Mouse (Mus musculus): ENCODE results near the gene Reep6. TPM values are rescaled to one million over a fixed set of nuclear protein-coding genes. Genes with fewer than 3 reads are reported as not detected.
"Not testable (repeated sequence)": the region's sequence is repeated elsewhere in the genome, so short reads cannot be mapped to it uniquely, and the experiment has no call there.

The Reep6 gene
- polyA plus RNA-seq, 1 experiment from 2014 or later, result 4.3 TPM

DNA sequence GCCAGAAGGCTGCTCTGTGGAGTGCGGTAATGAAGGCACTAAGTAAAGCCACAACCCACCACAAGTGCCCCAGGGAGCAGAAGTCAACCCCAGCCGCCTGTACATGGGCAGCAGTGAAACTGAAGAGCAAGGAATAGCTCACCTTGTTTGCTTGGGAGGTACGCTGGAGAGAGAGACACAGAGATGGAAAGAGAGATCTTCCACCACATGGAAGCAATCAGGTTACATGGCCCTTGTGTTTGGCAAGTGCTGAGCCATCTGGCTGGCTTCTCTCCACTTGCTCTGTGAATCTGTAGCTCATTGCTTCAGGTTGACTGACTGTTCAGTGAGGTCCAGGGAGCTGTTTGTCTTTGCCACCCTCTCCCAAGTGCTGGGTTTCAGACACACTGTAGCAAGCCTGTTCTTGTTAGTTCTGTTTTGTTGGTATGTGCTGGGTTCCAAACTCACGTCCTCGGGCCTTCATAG is 2.8 kb downstream of the Reep6 start:
- ATAC-seq (ENCODE audit: low FRiP score), result no peak
- WGBS, result 84% methylated on average over 5 of the region's 5 CpGs
- no peak overlapping the region for H3K9ac ChIP-seq (replicated peaks)
- H3K4me2 ChIP-seq, result no peak overlapping the region
- H3K4me3 ChIP-seq (replicated peaks), result no peak overlapping the region
- H3K27ac ChIP-seq (replicated peaks), result no peak overlapping the region
- H3K27me3 ChIP-seq (replicated peaks), result peaks cover 18% of the 10 kb centered on the region
- no peaks in the 10 kb centered on the region; the same call in 1 of the 2 replicates for H3K36me3 ChIP-seq
- H3K9me3 ChIP-seq (replicated peaks), result no peaks in the 10 kb centered on the region
- peaks cover 17% of the 10 kb centered on the region for H3K4me1 ChIP-seq

DNA sequence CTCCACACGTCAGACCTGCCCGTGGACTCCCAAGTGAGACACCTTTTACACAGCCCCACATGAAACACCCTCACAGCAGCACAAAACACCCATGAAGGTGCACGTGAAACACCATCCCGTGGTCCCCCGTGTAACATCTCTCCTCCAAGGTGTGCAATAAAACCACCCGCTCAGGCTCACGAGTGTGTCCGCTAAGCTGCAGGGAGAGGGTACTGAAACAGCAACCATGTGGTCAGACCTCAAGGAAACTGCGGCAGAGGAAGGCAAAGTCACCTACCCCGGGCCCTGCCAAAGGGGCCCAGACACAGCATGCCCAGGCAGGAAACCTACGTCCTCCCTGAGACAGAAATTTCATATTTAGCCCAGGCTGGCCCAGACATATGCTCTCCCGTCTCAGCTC is 6.5 kb downstream of the Reep6 start:
- ATAC-seq (ENCODE audit: low FRiP score), result no peak
- H3K4me1 ChIP-seq, result no peaks in the 10 kb centered on the region
- no peak overlapping the region for H3K9ac ChIP-seq (replicated peaks)
- no peak overlapping the region for H3K27ac ChIP-seq (replicated peaks)
- H3K9me3 ChIP-seq (replicated peaks), result no peaks in the 10 kb centered on the region
- 87% methylated on average over 12 of the region's 12 CpGs for WGBS
- no peak overlapping the region for H3K4me3 ChIP-seq (replicated peaks)
- H3K4me2 ChIP-seq, result no peak overlapping the region
- H3K36me3 ChIP-seq, result no peaks in the 10 kb centered on the region; the same call in 1 of the 2 replicates
- peaks cover 27% of the 10 kb centered on the region for H3K27me3 ChIP-seq (replicated peaks)

DNA sequence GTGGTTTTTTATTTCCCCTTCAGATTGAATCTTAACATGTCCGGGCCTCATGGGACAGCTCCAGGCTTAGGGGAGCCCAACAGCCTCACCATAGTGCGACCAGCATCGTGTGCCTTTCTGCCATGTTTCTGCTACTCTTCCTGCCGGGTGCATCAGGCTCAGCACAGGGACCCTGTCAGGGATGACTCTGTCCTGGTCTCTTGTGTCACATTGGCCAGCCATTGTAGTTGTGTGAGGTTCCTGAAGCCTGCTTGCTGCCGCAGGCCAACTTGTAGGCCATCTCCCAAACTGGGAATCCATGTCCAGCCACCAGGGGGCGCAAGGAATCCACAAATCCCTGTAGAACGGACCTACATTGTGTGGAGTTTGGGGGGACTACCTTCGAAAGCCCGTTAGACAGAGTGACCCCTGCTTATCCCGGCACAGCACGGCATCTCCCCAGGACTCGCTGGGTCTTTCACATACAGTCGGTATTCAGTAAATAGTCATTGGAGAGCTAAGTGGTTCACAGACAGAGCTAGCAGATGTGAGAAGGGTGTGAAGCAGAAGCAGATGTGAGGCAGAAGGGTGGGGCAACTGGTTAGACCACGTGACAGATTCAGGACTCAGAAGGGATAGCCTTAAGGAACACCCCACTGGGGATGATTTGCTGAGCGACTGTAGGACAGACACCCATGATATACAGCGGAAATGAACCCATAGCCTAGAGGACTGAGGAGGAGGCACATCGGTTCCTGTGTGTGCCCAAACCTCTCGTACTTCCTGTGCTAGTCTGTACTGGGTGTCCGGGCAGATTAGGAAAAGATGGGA is 10.4 kb downstream of the Reep6 start:
- WGBS, result 23% methylated on average over 19 of the region's 19 CpGs
- Histone ChIP-seq H3K4me2 (0 out of 2 replicates have a peak overlapping the region, but pooled peaks have one; percentile 31), H3K4me1 (peaks cover 24% of the 10 kb centered on the region), H3K9ac (replicated peaks) (no peak overlapping the region), H3K36me3 (no peaks in the 10 kb centered on the region; the same call in 1 of the 2 replicates), H3K4me3 (replicated peaks) (no peak overlapping the region), H3K27me3 (replicated peaks) (peaks cover 56% of the 10 kb centered on the region), H3K9me3 (replicated peaks) (no peaks in the 10 kb centered on the region), H3K27ac (replicated peaks) (no peak overlapping the region)
- no peak for ATAC-seq (ENCODE audit: low FRiP score)

DNA sequence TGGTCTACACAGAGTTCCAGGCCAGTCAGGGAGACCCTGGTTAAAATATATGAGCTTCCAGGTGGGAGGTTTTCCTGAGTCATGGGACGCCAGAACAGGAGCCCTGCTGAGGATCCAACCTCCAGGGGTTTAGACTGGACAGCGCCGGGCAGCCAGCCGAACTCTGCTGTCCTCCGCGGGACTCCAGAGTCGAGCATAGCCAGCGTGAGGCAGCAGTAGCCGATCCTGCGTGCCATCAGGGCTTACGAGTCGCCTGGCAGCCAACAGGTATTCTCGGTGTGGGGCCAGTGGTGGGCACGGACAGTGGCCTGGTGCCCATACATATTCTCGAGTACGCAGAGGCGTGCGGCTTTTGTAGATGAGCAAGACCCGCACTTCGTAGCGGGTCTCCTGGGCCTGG is 11.3 kb downstream of the Reep6 start:
- Histone ChIP-seq H3K4me2 (no peak overlapping the region), H3K27ac (replicated peaks) (no peak overlapping the region), H3K9ac (replicated peaks) (no peak overlapping the region), H3K4me1 (peaks cover 24% of the 10 kb centered on the region), H3K36me3 (no peaks in the 10 kb centered on the region), H3K27me3 (replicated peaks) (peaks cover 65% of the 10 kb centered on the region), H3K4me3 (replicated peaks) (0 out of 2 replicates have a peak overlapping the region, but pooled peaks have one; percentile 4), H3K9me3 (replicated peaks) (no peaks in the 10 kb centered on the region)
- ATAC-seq (ENCODE audit: low FRiP score), result no peak
- 17% methylated on average over 21 of the region's 21 CpGs for WGBS

GRCm38 (mm10) chr10:80341491-80342304 is 11.9 kb downstream of the Reep6 start:
- 0 out of 2 replicates have a peak overlapping the region, but pooled peaks have one; percentile 5 for H3K9ac ChIP-seq (replicated peaks)
- H3K9me3 ChIP-seq (replicated peaks), result no peaks in the 10 kb centered on the region
- H3K27ac ChIP-seq (replicated peaks), result no peak overlapping the region
- H3K4me3 ChIP-seq (replicated peaks), result peak overlapping the region; percentile 32
- H3K4me1 ChIP-seq, result peaks cover 24% of the 10 kb centered on the region
- peaks cover 70% of the 10 kb centered on the region for H3K27me3 ChIP-seq (replicated peaks)
- peak overlapping the region; percentile 60 for H3K4me2 ChIP-seq
- ATAC-seq (ENCODE audit: low FRiP score), result no peak
- H3K36me3 ChIP-seq, result no peaks in the 10 kb centered on the region
- WGBS, result 3% methylated on average over 46 of the region's 47 CpGs

GRCm38 (mm10) chr10:80342305-80342748 is 12.6 kb downstream of the Reep6 start:
- no peaks in the 10 kb centered on the region for H3K36me3 ChIP-seq
- no peak for ATAC-seq (ENCODE audit: low FRiP score)

DNA sequence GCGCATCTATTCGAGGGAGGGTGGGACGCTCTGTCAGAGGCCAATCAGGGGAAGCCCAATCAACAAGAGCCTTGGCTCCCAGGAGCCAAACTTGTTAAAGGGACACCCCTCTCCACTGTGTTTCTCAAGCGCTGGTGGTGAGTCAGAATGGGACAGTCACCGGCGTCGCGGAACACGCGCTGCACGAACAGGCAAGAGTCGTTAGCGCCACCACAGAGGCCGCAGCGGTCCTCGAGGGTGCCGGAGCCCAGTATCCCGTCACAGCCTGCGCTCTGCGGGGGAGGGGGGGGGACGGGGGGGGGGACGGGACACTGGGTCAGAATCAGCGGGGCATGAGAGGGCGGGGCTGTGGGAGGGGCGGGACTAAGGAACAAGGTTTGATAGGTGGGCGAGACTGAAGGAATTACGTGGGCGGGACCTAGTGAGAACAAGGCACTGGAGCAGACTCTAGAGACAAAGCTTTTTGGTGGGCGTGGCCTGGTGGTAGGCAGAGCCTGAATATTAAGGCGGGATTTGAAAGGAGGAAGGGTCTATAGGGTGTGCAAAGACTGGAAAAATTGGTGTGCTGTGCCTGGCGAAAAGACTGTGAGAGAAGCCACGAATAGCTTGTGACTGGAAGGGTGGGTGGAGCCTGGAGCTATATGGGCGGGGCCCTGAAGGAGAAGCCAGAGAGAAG is 13.1 kb downstream of the Reep6 start:
- no peaks in the 10 kb centered on the region for H3K36me3 ChIP-seq
- no peak overlapping the region for H3K27ac ChIP-seq (replicated peaks)
- peak overlapping the region; percentile 32 for H3K4me3 ChIP-seq (replicated peaks)
- H3K27me3 ChIP-seq (replicated peaks), result peaks cover 78% of the 10 kb centered on the region
- no peaks in the 10 kb centered on the region for H3K9me3 ChIP-seq (replicated peaks)
- WGBS, result under 1% methylated on average over 31 of the region's 33 CpGs
- H3K4me1 ChIP-seq, result peaks cover 26% of the 10 kb centered on the region
- peak; percentile 45 for ATAC-seq (ENCODE audit: low FRiP score)
- no peak overlapping the region for H3K9ac ChIP-seq (replicated peaks)
- peak overlapping the region; percentile 60 for H3K4me2 ChIP-seq

More at GRCm38 (mm10) chr10:80342305-80342748, 12.6 kb downstream of the Reep6 start:
- 3% methylated on average over 26 of the region's 26 CpGs for WGBS
- Histone ChIP-seq H3K9me3 (replicated peaks) (no peaks in the 10 kb centered on the region), H3K4me3 (replicated peaks) (peak overlapping the region; percentile 32), H3K9ac (replicated peaks) (0 out of 2 replicates have a peak overlapping the region, but pooled peaks have one; percentile 5), H3K4me1 (peaks cover 24% of the 10 kb centered on the region), H3K27ac (replicated peaks) (no peak overlapping the region), H3K27me3 (replicated peaks) (peaks cover 74% of the 10 kb centered on the region), H3K4me2 (peak overlapping the region; percentile 60)

- Histone ChIP-seq H3K27me3 (replicated peaks) (peaks cover 81% of the 10 kb centered on the region), H3K27ac (replicated peaks) (no peak overlapping the region), H3K4me2 (peak overlapping the region; percentile 60), H3K9ac (replicated peaks) (no peak overlapping the region), H3K4me1 (peaks cover 30% of the 10 kb centered on the region), H3K9me3 (replicated peaks) (no peaks in the 10 kb centered on the region), H3K36me3 (no peaks in the 10 kb centered on the region), H3K4me3 (replicated peaks) (peak overlapping the region; percentile 32)
- ATAC-seq (ENCODE audit: low FRiP score), result peak; percentile 14; the same call in 1 of the 2 replicates
- WGBS, result 25% methylated on average over 13 of the region's 13 CpGs
Measured at GRCm38 (mm10) chr10:80343425-80343895, 13.7 kb downstream of the Reep6 start.

DNA sequence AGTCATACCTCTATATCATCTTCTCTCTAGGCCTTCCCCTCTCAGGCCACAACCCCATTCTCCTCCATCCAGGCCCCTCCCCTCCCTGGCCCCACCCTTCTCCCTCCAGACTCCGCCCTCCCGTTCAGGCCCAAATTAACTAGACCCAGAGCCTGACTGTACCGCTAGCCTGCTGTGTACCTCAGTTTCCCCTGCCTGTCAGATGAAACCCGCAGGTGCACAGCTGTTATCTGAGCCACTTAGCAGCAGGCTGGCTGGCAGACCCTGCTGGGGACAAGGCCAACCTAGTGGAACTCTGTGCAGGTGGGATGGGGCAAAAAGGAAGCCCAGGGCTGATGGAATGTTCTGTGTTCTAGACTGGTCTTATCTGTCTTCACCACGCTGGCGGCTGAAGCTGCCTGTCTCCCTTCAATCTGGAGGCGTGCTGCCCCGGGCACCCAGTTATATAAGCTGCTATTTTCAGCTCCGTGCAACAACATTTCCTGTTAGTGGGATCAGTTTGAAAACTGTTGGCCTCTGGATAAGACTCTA is 14.4 kb downstream of the Reep6 start:
- 51% methylated on average over 9 of the region's 9 CpGs for WGBS
- H3K9me3 ChIP-seq (replicated peaks), result no peaks in the 10 kb centered on the region

DNA sequence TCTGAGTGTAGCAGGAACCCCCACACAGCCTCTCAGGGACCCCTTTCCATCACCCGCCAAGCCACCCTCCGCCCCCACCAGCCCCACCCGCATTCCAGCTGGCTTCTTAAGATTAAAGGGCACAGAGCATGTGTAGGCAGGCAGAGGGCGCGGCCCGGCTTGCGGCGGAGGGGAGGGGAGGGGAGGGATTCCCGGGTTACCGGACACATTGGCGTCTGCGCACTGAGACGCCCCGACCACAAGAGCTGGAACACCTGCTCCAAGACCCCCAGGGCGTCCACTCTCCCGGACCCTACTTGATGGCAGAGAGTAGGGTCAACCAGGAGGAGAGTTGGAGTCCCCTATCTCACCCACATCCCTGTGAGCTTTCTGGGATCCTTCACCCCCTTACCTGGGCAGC is 15.4 kb downstream of the Reep6 start:
- Histone ChIP-seq H3K27ac (replicated peaks) (no peak overlapping the region), H3K9ac (replicated peaks) (no peak overlapping the region), H3K4me1 (peaks cover 36% of the 10 kb centered on the region), H3K4me3 (replicated peaks) (no peak overlapping the region), H3K4me2 (no peak overlapping the region), H3K9me3 (replicated peaks) (no peaks in the 10 kb centered on the region), H3K36me3 (no peaks in the 10 kb centered on the region), H3K27me3 (replicated peaks) (peaks cover 97% of the 10 kb centered on the region)
- 1% methylated on average over 15 of the region's 16 CpGs for WGBS
- ATAC-seq (ENCODE audit: low FRiP score), result no peak

More for the DNA sequence above, 14.4 kb downstream of the Reep6 start:
- ATAC-seq (ENCODE audit: low FRiP score), result no peak
- Histone ChIP-seq H3K4me3 (replicated peaks) (no peak overlapping the region), H3K4me1 (peaks cover 36% of the 10 kb centered on the region), H3K4me2 (no peak overlapping the region), H3K36me3 (no peaks in the 10 kb centered on the region), H3K27me3 (replicated peaks) (peaks cover 88% of the 10 kb centered on the region), H3K27ac (replicated peaks) (no peak overlapping the region), H3K9ac (replicated peaks) (no peak overlapping the region)

DNA sequence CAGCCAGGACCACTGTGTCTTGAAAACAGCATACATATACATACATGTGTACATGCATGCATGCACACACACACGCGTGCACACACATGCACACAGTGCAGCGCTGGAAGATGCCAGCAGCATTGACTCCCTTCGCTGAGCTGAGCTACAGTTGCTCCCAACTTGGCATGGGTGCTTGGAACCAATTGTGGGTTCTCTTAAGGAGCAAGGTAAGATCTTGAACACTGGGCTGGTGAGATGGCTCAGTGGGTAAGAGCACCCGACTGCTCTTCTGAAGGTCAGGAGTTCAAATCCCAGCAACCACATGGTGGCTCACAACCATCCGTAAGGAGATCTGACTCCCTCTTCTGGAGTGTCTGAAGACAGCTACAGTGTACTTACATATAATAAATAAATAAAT is 16.2 kb downstream of the Reep6 start:
- Histone ChIP-seq H3K4me1 (peaks cover 36% of the 10 kb centered on the region), H3K27me3 (replicated peaks) (peaks cover 97% of the 10 kb centered on the region)
- not testable (repeated sequence) for H3K36me3 ChIP-seq; H3K27ac ChIP-seq (replicated peaks); H3K4me3 ChIP-seq (replicated peaks); H3K4me2 ChIP-seq; ATAC-seq (ENCODE audit: low FRiP score); H3K9me3 ChIP-seq (replicated peaks); H3K9ac ChIP-seq (replicated peaks)
- WGBS, result 81% methylated on average over 6 of the region's 6 CpGs

Measured in neural tube, embryonic 15.5 days (tissue).